Mouse (Mus musculus) myocyte (in vitro differentiated cells): Measurements from ENCODE around the gene Jph2.

Source experiments
- E2F4 ChIP-seq: IDR thresholded peaks from one replicate; pipeline ENCODE4 v1.6.1; 2011; ENCODE audit warnings: mild to moderate bottlenecking, control low read depth, moderate library complexity; ENCODE audit not compliant: insufficient read depth
- MAX ChIP-seq: IDR thresholded peaks from one replicate; pipeline ENCODE4 v1.6.1; 2011; ENCODE audit warnings: low read depth, mild to moderate bottlenecking, control low read depth
- MYOG ChIP-seq, 3 experiments: IDR thresholded peaks; one replicate each; pipeline ENCODE4 v1.6.1; 2011; ENCODE audit warnings: control low read depth in 2 of 3, low read depth in 2 of 3, mild to moderate bottlenecking in 2 of 3; ENCODE audit not compliant: insufficient read length in 2 of 3, control insufficient read depth in 1 of 3, insufficient read depth in 1 of 3
- POLR2A ChIP-seq: IDR thresholded peaks from one replicate; pipeline ENCODE4 v1.6.1; 2011; ENCODE audit warnings: low read depth, mild to moderate bottlenecking, control low read depth, moderate library complexity; ENCODE audit not compliant: insufficient read length
- POLR2AphosphoS2 ChIP-seq: IDR thresholded peaks from one replicate; pipeline ENCODE4 v1.6.1; 2011; ENCODE audit warnings: low read depth, control low read depth; ENCODE audit not compliant: insufficient read length
- TCF12 ChIP-seq: IDR thresholded peaks from one replicate; pipeline ENCODE4 v1.6.1; 2011; ENCODE audit warnings: mild to moderate bottlenecking, control low read depth; ENCODE audit not compliant: poor library complexity, insufficient read depth, severe bottlenecking
- USF1 ChIP-seq: IDR thresholded peaks from one replicate; pipeline ENCODE4 v1.6.1; 2011; ENCODE audit warnings: low read depth, mild to moderate bottlenecking, control low read depth, moderate library complexity

GRCm38 (mm10) chr2:163310163-163310688 lies 87.6 kb downstream of the Jph2 start:
- TF ChIP-seq POLR2AphosphoS2 (no peak), POLR2A (no peak), E2F4 (no peak), MAX (no peak), USF1 (no peak), TCF12 (no peak), MYOG (IDR thresholded peaks at IDR 0.05; ENCODE audit: control insufficient read depth in 1 of 3, insufficient read depth in 1 of 3, insufficient read length in 2 of 3, low read depth in 2 of 3) (no peak)
